Mouse (Mus musculus): Measurements from ENCODE around the gene Lmod2. TPM values are rescaled to one million over a fixed set of nuclear protein-coding genes. Genes with fewer than 3 reads are reported as not detected.

The Lmod2 gene
- polyA plus RNA-seq (2012; rRNA removed): 0.54 and 6.4 TPM in 2 replicates

- Histone ChIP-seq H3K27me3 (ENCODE audit: control insufficient read depth, insufficient read depth, low read length) (no peaks in the 10 kb centered on the region), H3K4me1 (replicated peaks; ENCODE audit: control insufficient read depth, insufficient read depth, low read length) (no peaks in the 10 kb centered on the region), H3K4me3 (ENCODE audit: control insufficient read depth, insufficient read depth, low read length) (no peak within 1 kb of the TSS), H3K27ac (ENCODE audit: control insufficient read depth, insufficient read depth, low read length) (no peak within 1 kb of the TSS), H3K36me3 (ENCODE audit: control insufficient read depth, insufficient read depth, low read length) (no peaks in the 10 kb centered on the region)
- 94% methylated on average over 10 of the region's 10 CpGs for WGBS
- TF ChIP-seq CTCF (IDR thresholded peaks at IDR 0.05; ENCODE audit: borderline replicate concordance, control insufficient read depth, extremely low read depth, insufficient read depth, low read length, poor library complexity): no peak
- TF ChIP-seq POLR2A (IDR thresholded peaks at IDR 0.05; ENCODE audit: control insufficient read depth, extremely low read depth, insufficient read depth, low read length, poor library complexity): no peak
- no peak for DNase-seq
Measured at GRCm38 (mm10) chr6:24597500-24597899, at the start of gene Lmod2. Gene Lmod2 (plus strand): TSS chr6:24597762.

GRCm38 (mm10) chr6:24549801-24550200 lies 47.8 kb upstream of the Lmod2 start:
- 38% methylated on average over 2 of the region's 2 CpGs for WGBS
- H3K4me1 ChIP-seq (replicated peaks; ENCODE audit: control insufficient read depth, insufficient read depth, low read length): no peaks in the 10 kb centered on the region
- no peak for TF ChIP-seq CTCF (IDR thresholded peaks at IDR 0.05; ENCODE audit: borderline replicate concordance, control insufficient read depth, extremely low read depth, insufficient read depth, low read length, poor library complexity)
- no peak for TF ChIP-seq POLR2A (IDR thresholded peaks at IDR 0.05; ENCODE audit: control insufficient read depth, extremely low read depth, insufficient read depth, low read length, poor library complexity)
- no peak overlapping the region for H3K27ac ChIP-seq (ENCODE audit: control insufficient read depth, insufficient read depth, low read length)
- no peaks in the 10 kb centered on the region for H3K36me3 ChIP-seq (ENCODE audit: control insufficient read depth, insufficient read depth, low read length)
- no peak overlapping the region for H3K4me3 ChIP-seq (ENCODE audit: control insufficient read depth, insufficient read depth, low read length)
- no peaks in the 10 kb centered on the region for H3K27me3 ChIP-seq (ENCODE audit: control insufficient read depth, insufficient read depth, low read length)
- no peak for DNase-seq

GRCm38 (mm10) chr6:24552046-24552445 lies 45.5 kb upstream of the Lmod2 start:
- 62% methylated on average over 7 of the region's 7 CpGs for WGBS
- no peak for TF ChIP-seq CTCF (IDR thresholded peaks at IDR 0.05; ENCODE audit: borderline replicate concordance, control insufficient read depth, extremely low read depth, insufficient read depth, low read length, poor library complexity)
- TF ChIP-seq POLR2A (IDR thresholded peaks at IDR 0.05; ENCODE audit: control insufficient read depth, extremely low read depth, insufficient read depth, low read length, poor library complexity): no peak
- Histone ChIP-seq H3K4me1 (replicated peaks; ENCODE audit: control insufficient read depth, insufficient read depth, low read length) (no peaks in the 10 kb centered on the region), H3K27me3 (ENCODE audit: control insufficient read depth, insufficient read depth, low read length) (no peaks in the 10 kb centered on the region), H3K27ac (ENCODE audit: control insufficient read depth, insufficient read depth, low read length) (no peak overlapping the region), H3K36me3 (ENCODE audit: control insufficient read depth, insufficient read depth, low read length) (no peaks in the 10 kb centered on the region), H3K4me3 (ENCODE audit: control insufficient read depth, insufficient read depth, low read length) (no peak overlapping the region)
- no peak for DNase-seq

- Histone ChIP-seq H3K4me3 (ENCODE audit: control insufficient read depth, insufficient read depth, low read length) (no peak overlapping the region), H3K27ac (ENCODE audit: control insufficient read depth, insufficient read depth, low read length) (no peak overlapping the region), H3K4me1 (replicated peaks; ENCODE audit: control insufficient read depth, insufficient read depth, low read length) (no peaks in the 10 kb centered on the region), H3K36me3 (ENCODE audit: control insufficient read depth, insufficient read depth, low read length) (no peaks in the 10 kb centered on the region), H3K27me3 (ENCODE audit: control insufficient read depth, insufficient read depth, low read length) (no peaks in the 10 kb centered on the region)
- 79% methylated on average over 11 of the region's 11 CpGs for WGBS
- DNase-seq: no peak
- TF ChIP-seq POLR2A (IDR thresholded peaks at IDR 0.05; ENCODE audit: control insufficient read depth, extremely low read depth, insufficient read depth, low read length, poor library complexity): no peak
- TF ChIP-seq CTCF (IDR thresholded peaks at IDR 0.05; ENCODE audit: borderline replicate concordance, control insufficient read depth, extremely low read depth, insufficient read depth, low read length, poor library complexity): no peak
Measured at GRCm38 (mm10) chr6:24554427-24555086, 43.0 kb upstream of the Lmod2 start.

GRCm38 (mm10) chr6:24555488-24555887 lies 42.1 kb upstream of the Lmod2 start:
- no peak for TF ChIP-seq POLR2A (IDR thresholded peaks at IDR 0.05; ENCODE audit: control insufficient read depth, extremely low read depth, insufficient read depth, low read length, poor library complexity)
- no peak for TF ChIP-seq CTCF (IDR thresholded peaks at IDR 0.05; ENCODE audit: borderline replicate concordance, control insufficient read depth, extremely low read depth, insufficient read depth, low read length, poor library complexity)
- WGBS: 93% methylated on average over 2 of the region's 2 CpGs
- DNase-seq: no peak
- Histone ChIP-seq H3K27me3 (ENCODE audit: control insufficient read depth, insufficient read depth, low read length) (no peaks in the 10 kb centered on the region), H3K27ac (ENCODE audit: control insufficient read depth, insufficient read depth, low read length) (no peak overlapping the region), H3K36me3 (ENCODE audit: control insufficient read depth, insufficient read depth, low read length) (no peaks in the 10 kb centered on the region), H3K4me1 (replicated peaks; ENCODE audit: control insufficient read depth, insufficient read depth, low read length) (no peaks in the 10 kb centered on the region), H3K4me3 (ENCODE audit: control insufficient read depth, insufficient read depth, low read length) (no peak overlapping the region)

GRCm38 (mm10) chr6:24564081-24564480 lies 33.5 kb upstream of the Lmod2 start:
- TF ChIP-seq CTCF (IDR thresholded peaks at IDR 0.05; ENCODE audit: borderline replicate concordance, control insufficient read depth, extremely low read depth, insufficient read depth, low read length, poor library complexity): no peak
- no peak for TF ChIP-seq POLR2A (IDR thresholded peaks at IDR 0.05; ENCODE audit: control insufficient read depth, extremely low read depth, insufficient read depth, low read length, poor library complexity)
- H3K27ac ChIP-seq (ENCODE audit: control insufficient read depth, insufficient read depth, low read length): no peak overlapping the region
- no peaks in the 10 kb centered on the region for H3K36me3 ChIP-seq (ENCODE audit: control insufficient read depth, insufficient read depth, low read length)
- no peaks in the 10 kb centered on the region for H3K27me3 ChIP-seq (ENCODE audit: control insufficient read depth, insufficient read depth, low read length)
- no peak for DNase-seq
- 84% methylated on average over 9 of the region's 9 CpGs for WGBS
- no peaks in the 10 kb centered on the region for H3K4me1 ChIP-seq (replicated peaks; ENCODE audit: control insufficient read depth, insufficient read depth, low read length)
- H3K4me3 ChIP-seq (ENCODE audit: control insufficient read depth, insufficient read depth, low read length): no peak overlapping the region

- Histone ChIP-seq H3K4me3 (ENCODE audit: control insufficient read depth, insufficient read depth, low read length) (no peak overlapping the region), H3K27ac (ENCODE audit: control insufficient read depth, insufficient read depth, low read length) (no peak overlapping the region), H3K36me3 (ENCODE audit: control insufficient read depth, insufficient read depth, low read length) (no peaks in the 10 kb centered on the region), H3K27me3 (ENCODE audit: control insufficient read depth, insufficient read depth, low read length) (no peaks in the 10 kb centered on the region), H3K4me1 (replicated peaks; ENCODE audit: control insufficient read depth, insufficient read depth, low read length) (no peaks in the 10 kb centered on the region)
- TF ChIP-seq POLR2A (IDR thresholded peaks at IDR 0.05; ENCODE audit: control insufficient read depth, extremely low read depth, insufficient read depth, low read length, poor library complexity) (no peak), CTCF (IDR thresholded peaks at IDR 0.05; ENCODE audit: borderline replicate concordance, control insufficient read depth, extremely low read depth, insufficient read depth, low read length, poor library complexity) (no peak)
- 72% methylated on average over 1 of the region's 1 CpGs for WGBS
- DNase-seq: no peak
Measured at GRCm38 (mm10) chr6:24564886-24565285, 32.7 kb upstream of the Lmod2 start.

Measured in thymus, adult 2 months (tissue).